Mouse (Mus musculus) Muller cell, postnatal 12 days (primary cell): Measurements from ENCODE around the gene Cxcr1.
"Not testable (repeated sequence)": the region's sequence is repeated elsewhere in the genome, so short reads cannot be mapped to it uniquely, and the experiment has no call there.

Experiments
- DNase-seq: peaks from one replicate; pipeline ENCODE4 v3.0.0-alpha.2; 2015; ENCODE audit errors: inconsistent ontology term

The Cxcr1 gene

DNA sequence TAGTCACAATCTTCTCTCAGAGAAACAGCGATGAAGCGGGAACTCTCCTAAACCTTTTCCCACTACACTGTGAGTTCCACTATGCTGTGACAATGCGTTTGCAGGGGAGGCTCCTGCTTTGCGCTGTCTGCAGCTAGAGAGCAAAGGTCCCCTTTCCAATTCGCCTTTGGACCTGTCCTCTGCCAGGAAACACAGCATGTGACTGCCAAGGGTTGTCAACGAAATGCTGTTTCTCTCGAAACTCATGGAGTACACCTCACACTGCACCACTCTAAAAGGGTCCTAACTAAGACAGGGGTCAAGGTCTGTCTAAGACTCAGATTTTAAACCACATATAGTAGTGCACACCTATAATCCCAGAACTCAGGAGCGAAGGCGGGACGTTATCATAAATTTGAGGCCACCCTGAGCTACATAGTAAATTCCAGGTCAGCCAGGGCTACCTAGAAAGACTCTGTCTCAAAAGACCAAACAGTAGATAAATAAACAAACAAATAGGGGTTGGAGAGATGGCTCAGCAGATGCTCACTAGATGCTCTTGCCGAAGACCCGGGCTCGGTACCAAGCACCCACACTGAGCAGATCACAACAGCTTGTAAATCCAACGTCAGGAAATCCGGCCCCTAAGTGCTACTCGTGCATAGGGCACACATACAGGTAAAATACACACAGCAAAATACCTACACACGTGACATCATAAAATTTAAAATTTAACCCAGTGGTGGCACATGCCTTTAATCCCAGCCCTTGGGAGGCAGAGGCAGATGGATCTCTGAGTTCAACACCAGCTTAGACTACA, 2.4 kb upstream of the Cxcr1 start:
- DNase-seq: no peak

DNA sequence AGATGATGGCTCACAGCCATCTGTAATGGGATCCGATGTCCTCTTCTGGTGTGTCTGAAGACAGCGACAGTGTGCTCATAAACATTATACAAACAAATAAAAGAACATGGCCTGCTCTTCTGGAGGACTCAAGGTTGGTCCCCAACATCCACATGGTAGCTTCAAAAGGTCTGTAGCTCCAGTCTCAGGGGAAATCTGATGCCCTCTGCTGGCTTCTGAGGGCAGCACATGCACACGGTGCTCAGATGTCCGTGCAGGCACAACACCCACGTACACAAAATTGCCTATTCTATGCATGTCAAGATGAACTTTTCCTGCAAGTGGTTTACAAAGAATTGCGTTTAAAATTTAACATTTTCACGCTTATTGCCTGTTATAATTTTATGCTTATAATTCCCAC, 1.5 kb upstream of the Cxcr1 start:
- DNase-seq: no peak

DNA sequence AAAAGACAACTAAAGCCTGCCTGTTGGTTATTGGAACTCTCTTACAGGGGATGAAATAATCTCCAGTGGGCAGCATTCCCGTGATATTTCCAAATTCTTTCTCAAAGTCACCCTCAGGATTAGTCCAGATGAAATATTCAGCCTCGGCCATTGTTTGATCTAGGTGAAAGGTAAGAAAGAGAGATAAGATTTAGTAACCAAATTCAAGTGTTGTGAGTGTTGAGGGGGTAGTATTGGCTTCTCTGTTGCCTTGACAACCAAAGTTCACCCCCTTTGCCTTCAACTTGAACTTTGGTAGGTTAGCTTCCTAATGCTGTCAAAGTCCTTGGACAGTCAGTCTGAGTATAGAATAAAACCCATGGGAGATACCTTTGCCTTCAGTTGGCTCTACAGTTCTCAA, 1.7 kb downstream of the Cxcr1 start:
- no peak for DNase-seq

- no peak for DNase-seq
Measured at GRCm38 (mm10) chr1:74190471-74190870, 4.0 kb downstream of the Cxcr1 start.

DNA sequence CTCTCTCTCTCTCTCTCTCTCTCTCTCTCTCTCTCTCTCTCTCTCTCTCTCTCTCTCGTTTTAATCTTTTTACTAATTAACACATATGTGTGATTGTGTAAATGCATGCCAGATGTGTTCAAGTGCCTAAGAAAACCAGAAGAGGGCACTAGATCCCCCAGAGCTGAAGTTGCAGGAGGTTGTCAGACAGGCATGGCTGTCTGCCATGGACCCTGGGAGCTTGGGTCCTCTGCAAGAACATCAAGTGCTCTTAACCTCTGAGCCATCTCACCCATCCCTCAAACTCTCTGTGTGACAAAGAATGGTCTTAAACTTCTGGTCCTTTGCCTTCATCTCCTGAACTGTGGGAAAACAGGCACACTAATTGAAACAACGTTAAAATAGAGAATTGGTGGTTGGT, 11.4 kb downstream of the Cxcr1 start:
- no peak for DNase-seq

GRCm38 (mm10) chr1:74181462-74181861, 13.0 kb downstream of the Cxcr1 start:
- no peak for DNase-seq

DNA sequence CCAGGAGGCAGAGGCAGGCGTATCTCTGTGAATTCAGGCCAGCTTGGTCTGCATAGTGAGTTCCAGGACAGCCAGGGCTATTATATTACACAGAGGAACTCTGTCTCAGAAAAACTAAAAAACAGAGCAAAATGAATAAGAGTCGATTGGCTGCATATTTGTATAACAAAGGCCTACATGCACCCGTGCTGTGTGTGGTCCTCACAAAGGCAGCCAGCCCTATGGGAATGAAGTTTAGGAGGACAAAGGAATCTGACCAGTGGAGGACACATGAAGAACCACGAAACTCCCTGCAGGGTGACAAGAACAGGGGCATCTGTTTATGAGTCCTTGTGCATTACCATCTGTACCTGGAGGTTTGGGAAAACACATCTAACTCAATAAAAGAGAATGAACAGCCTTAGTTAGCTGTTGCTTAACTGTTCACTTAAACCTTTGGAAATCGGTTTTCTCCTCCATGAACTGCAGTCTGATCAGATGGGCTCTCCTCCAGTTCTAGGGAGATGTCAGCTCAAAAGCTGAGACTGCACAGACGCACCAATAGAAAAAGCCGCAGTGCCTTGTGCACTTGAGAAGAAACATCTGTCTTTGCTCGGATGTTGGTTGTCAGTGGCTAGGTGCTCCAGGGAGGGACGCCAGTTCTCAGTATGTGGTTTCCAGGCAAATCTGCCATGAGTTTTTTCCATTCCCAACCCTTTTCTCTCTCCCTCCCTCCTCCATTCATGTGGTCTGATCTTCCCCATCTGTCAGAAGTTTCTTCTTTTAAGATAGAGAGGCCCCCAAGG, 14.6 kb downstream of the Cxcr1 start:
- no peak for DNase-seq

DNA sequence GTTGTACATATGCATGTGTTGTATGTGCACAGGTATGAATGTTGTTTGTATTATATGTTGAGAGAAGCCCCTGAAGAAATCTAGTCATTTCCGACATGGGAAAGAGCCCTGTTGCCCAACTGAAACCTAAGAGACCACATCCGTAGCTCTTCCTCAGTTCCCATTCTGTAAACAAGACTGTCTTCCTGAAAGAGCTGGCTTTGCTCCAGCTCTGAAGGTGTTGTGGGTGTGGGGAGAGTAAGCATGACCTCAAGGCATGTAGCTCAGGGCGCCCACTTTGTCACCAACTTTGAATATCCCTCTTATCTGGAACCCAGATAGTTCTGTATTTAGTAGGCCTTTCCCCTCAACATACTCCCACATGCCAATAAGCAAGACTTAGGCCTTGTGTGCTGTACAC, 15.8 kb downstream of the Cxcr1 start:
- no peak for DNase-seq

DNA sequence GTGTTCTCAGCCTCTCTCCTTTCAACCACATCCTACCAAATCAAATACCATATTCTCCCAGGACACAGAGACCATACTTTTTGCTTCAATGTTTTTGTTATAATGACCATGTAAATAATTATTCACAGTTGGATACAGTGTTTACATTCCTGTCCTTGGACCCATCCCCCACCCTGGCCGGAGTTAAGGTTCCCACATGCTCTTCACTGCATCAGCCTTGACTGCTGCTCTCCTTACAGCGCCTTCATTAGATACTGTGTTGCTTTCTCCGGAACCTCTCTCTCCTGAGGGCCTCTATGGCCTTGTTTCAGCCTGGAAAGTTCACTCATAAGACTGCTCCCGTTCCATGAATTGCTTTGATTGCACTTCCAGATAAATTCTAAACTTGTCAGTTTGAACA, 18.7 kb downstream of the Cxcr1 start:
- no peak for DNase-seq

DNA sequence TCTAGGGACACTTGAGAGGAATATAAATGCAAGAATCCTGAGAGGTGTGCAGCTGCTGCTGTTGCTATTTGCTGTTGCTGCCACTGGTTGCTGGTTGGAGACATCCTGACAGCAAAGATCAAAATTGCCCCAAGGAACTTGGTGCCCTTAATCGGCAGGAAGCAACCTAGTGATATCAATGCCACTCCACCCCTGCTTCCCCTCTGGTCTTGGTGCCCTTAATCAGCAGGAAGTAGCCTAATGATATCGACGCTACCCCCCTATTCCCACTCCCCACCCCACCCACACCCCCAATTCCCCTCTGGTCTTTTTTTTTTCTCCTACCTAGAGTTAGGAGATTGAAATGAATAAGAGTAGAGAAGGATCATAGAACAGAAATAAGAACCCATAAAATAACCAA, 21.7 kb downstream of the Cxcr1 start:
- no peak for DNase-seq

- DNase-seq: no peak
Measured at GRCm38 (mm10) chr1:74169721-74170120, 24.7 kb downstream of the Cxcr1 start.

GRCm38 (mm10) chr1:74167136-74167535, 27.3 kb downstream of the Cxcr1 start:
- DNase-seq: no peak

DNA sequence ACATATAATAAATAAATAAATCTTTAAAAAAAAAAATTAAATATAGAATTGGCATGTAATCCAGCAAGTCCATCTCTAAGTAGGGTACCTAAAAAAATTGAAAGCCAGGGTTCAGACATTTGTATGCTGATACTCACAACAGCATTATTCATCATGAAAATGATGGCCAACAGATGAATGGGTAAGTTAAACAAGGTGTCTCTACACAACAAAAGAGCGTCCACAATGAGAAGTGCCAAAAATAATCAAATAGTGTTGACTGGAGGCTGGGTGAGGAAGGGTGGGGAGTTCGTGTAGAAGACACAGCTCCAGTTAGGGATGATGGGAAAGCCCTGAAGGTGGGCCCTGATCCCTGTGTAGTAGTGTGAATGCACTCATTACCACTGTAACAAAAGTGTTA, 34.4 kb downstream of the Cxcr1 start:
- no peak for DNase-seq

DNA sequence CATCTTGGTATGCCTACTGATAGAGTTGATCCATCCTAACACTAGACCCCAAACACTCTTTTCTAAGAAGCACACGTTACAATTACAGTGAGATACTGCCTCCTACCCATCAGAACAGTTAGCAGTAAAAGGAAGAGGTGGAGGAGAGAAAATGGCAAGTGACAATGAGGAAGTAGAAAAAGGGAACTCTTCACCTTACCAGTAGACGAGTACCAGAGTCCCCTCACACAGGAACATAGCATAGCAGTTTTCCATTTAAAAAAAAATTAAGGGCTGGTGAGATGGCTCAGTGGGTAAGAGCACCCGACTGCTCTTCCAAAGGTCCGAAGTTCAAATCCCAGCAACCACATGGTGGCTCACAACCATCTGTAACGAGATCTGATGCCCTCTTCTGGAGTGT, 34.8 kb downstream of the Cxcr1 start:
- DNase-seq: not testable (repeated sequence)

DNA sequence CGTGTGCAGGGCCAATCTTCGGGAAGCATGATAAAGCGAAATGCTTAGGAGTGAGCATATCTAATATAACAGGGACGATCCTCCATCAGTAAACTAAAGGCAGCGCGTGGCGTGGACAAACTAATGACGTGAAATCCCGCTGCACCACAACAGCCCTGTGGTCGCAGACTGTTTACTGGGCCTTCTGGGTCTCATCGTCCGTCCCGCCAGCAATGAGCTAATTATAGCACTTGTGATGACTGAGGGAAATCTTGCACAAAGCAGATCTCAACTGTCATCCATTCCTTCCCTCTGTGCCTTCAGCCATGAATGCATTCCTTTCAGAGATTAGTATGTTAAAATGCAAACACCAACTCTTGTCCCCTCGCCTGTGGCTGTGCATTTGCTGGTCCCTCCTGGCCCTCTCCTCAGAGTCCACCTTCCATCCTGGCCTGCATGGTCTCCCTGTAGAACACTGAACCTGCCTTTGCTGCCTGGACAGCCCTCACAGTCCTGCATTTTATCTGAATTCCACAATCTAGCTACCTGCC, 38.0 kb downstream of the Cxcr1 start:
- no peak for DNase-seq

DNA sequence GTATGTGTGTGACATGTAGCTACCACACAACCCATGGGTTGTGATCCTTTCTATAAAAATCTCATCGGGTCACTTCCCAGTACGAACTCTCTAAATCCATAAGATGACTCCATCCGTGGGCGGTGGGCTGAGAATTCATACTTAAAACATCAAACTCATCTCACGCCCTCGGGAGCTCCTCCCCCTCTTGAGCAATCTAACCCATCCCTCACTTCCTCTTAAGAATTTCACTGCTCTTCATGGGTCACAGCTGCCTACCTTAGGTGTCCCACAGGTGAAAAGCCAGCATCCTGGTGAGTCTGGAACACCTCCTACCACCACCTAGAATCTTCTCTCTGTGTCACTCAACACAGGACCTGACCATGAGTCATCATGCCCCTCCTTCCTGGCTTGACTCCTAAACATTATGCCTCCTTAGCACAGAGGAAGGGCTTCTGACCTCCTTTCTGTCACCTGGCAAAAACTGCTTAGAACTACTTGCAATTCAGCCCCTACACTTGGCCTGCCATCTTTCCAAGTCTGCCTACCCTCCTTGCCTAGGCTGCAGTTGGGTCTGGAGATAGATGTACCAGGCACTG, 38.9 kb downstream of the Cxcr1 start:
- DNase-seq: no peak

DNA sequence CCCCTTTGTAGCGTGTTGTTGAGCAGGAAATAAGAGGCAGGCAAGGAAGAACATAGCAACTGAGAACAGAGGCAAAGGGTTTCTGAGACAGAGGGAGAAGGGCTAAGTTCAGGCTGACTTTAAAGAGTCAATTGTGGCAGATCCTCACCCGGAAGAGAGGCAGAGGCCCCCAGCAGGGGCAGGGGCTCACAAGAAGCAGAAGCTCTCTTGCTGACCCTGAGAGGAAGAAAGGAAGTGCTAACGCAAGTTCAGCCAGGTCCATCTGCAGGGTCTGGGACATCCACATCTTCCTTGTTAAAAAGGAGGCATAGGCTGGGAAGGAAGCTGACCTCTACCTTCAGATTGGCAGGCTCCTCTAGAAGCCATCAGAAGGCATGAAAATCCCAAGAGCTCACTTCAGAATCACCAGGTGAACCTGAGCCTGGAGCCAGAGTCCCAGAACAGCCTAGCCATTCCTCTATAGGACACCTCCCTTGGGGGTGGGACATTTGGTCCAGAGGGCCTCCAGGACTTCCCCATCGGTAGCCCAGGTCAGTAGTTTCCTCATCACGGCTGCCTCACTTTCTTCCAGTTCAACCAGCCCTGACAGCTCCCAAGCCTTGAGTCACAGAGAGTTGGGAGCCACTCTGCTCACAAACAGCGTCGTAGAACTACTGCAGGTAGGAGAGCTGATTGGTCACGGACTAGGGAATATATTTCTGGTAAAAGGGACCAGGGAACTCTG, 40.8 kb downstream of the Cxcr1 start, which contains the start of gene Cxcr2:
Cxcr2 (plus strand) TSS at position 529 of the 724 bp plus-strand sequence.
- DNase-seq: no peak

GRCm38 (mm10) chr1:74151091-74151490, 43.3 kb downstream of the Cxcr1 start:
- DNase-seq: no peak

DNA sequence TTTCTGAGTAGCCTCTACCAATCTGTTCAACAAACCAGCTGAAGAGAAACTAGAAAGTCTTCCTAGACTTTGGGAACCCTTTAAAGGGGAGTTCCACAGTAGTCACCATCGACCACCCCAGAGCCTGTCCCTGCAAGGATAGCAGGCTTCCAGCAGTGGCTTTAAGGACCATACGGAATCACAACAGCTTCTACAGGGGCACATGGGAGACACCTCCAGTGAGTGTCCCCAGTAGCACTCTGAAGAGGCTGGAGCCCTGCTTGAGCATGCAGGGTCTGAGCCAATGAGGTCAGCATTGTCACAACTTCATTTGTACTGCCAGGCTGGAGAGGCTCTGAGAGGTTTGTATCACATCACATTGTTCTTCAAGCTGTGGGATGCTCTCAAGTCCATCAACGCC, 44.3 kb downstream of the Cxcr1 start:
- DNase-seq: no peak

DNA sequence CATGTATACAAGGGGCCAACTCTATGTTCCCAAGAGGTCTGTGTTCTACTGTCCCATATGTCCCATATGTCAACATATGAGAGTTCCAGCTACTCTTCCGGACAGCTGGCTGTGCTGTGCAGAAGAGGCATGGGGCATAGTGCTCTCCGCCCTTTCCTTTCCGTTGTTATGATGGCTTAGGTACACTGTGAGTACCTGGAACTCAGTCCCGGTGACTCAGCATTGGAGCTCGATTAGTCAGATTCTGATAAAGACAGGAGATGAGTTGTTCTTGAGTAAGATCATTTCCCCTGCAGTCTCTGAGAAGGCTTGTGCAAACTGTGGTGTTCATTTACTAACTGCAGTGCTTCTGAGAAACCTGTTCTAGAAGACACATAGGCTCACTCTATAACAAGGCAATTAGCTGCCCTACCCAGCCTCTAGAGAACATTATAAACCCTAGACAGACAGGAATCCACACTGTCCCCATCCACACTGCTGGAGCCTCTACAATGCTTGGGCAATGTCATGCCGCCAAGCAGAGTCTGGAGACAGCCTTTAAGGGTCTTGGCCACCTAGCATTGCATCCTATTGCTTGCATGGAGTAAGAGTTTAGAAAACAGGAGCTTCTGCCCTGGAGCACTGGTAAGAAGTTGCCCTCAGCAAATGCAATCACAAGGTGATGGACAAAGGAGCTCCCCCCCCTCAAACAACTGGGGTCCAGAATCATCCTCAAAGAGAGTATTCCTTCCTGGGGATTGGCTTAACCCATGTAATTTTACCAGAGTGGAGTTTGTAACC, 45.1 kb downstream of the Cxcr1 start:
- DNase-seq: no peak
